Mouse (Mus musculus) E14TG2a.4 (cell line): Measurements from ENCODE around the gene Ap2b1.

Experiments
- CTCF ChIP-seq: conservative IDR thresholded peaks from 2 replicates; pipeline ENCODE4 v1.5.1; 2014; ENCODE audit warnings: low read length
- POU5F1 ChIP-seq: IDR thresholded peaks from 2 replicates; pipeline ENCODE4 v1.6.1; 2014; ENCODE audit warnings: low read length, borderline replicate concordance

DNA sequence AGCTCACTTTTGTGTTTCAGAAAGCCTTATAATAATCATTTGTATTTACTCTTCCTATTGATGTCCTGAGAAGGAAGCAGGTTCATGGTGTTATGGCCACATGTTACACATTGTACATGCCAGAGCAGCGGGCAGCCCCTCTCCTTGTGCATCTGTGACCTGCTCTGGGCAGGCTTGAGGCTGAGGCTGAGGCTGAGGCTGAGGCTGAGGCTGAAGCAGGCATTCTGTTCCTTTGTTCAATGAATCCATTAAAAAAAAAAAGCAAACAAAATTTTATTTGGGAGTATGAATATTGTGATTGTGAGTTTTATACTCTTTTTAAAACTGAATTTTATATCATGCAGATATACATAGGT lies 84.7 kb downstream of the Ap2b1 start:
- TF ChIP-seq CTCF: no peak
- no peak for TF ChIP-seq POU5F1
